Mouse (Mus musculus) heart, postnatal 36 days (tissue): Measurements from ENCODE around the gene Spag17. TPM values are rescaled to one million over a fixed set of nuclear protein-coding genes. Genes with fewer than 3 reads are reported as not detected.
"Not testable (repeated sequence)": the region's sequence is repeated elsewhere in the genome, so short reads cannot be mapped to it uniquely, and the experiment has no call there.

Source experiments
- DNase-seq, 2 experiments: peaks; one replicate each; pipeline ENCODE4 v3.0.0; 2021 to 2022
- intact Hi-C: fragments of 180-260 bp; cut with DNase I; formaldehyde crosslinking; loops from one replicate; pipeline ENCODE4 v1.15.1; 2025
- total RNA-seq, 2 experiments: library from RNA; stranded (reverse); gene quantifications; 2 replicates each; pipeline ENCODE4 v1.2.3; 2021

Spag17 gene
- total RNA-seq = not detected

DNA sequence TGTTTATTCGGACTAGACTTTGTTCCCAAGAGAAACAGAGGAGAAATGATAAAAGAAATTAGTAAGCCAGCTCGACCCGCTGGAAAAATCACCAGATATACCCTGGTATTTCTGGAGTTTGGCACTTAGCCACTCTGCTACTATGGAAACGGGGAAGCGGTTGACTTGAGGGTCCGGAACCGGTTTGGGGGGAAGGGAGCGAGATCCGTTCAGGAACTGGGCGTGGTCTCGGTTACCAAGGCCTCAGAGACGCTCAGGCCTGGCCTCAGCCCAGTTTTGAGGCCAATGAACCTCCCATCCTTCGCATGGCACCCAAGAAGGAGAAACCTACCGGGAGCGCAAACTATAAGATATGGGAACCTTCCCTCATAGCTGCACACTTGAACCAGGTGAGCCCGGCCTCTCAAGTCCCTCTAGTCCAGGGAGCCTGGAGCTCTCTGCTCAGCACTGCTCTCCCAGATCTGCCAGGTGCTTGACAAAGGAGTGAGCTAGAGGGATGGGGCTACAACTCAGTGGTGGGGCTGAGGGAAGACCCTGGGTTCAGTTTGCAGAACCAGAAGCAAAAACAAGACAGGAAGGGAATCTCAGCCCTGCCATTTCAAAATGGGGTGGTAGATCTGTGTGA lies at the start of gene Spag17:
Spag17 (plus strand) TSS at position 220 of the 625 bp plus-strand sequence.
- DNase-seq = peak; percentile 8 to 15
- intact Hi-C loops = no loop called here

DNA sequence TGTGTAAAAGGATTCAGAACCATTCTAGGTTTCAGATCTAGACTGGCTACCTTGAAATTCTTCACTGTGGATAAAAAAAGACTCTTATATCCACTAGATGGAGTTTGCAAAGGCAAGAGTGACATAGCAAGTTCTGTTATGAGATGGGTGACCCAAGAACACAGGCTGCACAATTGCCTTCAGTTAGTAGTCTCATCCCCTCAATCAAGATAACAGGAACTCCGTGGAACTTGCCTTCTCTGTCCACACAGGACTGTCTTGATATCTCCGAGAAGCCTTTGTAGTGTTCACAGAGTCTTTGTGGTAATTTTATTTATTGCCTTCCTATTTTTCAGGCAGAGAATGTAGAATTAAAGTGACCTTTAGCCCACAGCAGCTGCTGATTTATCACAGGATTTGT lies 42.9 kb upstream of the Spag17 start:
- intact Hi-C loops = no loop called here
- DNase-seq = no peak

DNA sequence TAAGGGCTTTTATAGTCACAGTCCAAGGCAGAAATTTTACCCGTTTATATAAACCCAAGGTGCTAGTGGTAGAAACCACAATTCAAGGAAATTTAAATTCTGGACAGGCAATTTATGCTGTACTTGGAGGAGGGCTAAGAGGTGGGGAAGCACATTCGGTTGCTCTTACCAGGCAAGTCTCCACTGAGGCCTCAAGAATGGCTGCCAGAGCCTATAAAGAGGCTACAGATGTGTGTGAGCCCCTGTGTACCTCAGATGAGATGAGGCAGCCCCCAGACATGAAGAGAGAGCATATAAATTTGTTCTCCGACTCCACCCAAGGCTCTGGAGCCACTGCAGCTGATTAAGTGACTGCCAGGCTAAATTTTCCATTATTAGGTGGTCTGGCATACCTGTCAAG lies 42.4 kb upstream of the Spag17 start:
- no peak for DNase-seq
- intact Hi-C loops = no loop called here

DNA sequence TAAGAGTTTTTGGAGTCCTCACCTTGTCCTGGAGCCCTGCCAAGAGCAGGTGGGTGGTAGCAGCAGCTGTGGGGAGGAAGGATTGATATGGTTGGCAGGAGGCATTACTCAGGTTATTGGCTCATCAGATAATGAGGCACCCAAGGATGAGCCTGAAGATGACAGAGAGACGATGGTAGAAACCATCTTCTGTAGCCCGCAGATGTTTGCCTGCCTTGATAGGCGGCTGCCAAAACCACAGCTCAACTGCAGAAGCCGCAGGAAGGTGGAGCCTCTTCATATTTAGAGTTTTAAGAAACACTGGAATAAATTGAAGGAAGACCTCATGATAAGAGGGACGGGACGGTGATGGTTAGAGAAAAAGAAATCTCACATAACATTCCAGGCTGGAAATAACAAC lies 42.0 kb upstream of the Spag17 start:
- no peak for DNase-seq
- intact Hi-C loops = no loop called here

DNA sequence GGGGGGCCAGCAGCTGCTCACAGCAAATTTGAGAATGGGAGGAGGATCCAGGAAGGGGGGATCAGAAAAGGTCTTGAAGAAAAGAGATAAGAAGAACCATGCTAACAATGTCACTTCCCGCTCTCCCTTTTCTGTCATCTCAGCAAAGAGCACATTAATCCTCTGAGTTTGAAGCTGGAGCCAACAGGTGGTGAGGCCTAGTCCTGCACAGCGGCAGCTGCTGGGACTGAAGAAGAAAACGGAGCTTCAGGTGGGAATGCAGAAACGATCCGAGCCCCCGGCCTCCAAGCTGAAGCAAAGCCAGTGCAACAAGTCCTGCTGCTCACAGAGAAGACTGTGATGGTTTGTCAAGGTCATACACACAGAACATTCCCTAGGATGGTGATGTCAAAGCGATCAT lies 34.3 kb upstream of the Spag17 start:
- no peak for DNase-seq
- intact Hi-C loops = no loop called here

DNA sequence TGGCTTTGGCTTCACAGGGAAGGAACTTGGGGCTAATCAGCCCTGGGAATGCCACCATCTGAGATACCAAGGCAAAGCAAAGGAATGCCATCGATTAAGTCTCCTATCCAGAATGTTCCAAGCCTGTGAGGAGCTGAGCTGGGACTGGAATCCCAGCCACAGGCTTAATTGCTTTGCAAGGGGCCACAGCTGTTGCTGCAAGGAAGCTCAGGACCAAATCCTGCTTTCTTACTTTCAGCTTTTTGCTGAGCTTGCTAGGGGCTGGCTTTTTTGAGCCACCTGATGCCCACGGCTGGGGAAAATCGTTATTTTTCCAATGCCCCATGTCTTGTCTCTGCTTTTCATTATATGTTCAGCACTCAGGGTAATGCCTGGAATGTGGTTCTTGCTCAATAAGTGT lies 30.6 kb upstream of the Spag17 start:
- DNase-seq = no peak
- intact Hi-C loops = no loop called here

DNA sequence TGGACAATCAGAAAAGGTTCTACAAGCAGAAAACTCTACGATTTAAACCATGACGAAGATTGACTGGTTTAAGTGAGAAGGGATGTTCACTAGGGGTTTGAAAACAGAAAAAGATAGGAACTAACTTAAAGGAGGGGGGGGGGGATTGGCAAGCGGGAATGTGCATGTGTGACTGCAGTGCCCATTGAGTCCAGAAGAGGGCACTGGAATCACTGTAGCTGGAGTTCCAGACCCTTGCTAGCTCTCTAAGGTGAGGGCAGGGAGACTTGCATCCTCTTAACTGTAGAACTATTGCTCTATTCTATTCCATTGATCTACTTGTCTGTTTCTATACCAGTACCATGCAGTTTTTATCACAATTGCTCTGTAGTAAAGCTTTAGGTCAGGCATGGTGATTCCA lies 26.3 kb upstream of the Spag17 start:
- intact Hi-C loops = no loop called here
- DNase-seq = no peak

DNA sequence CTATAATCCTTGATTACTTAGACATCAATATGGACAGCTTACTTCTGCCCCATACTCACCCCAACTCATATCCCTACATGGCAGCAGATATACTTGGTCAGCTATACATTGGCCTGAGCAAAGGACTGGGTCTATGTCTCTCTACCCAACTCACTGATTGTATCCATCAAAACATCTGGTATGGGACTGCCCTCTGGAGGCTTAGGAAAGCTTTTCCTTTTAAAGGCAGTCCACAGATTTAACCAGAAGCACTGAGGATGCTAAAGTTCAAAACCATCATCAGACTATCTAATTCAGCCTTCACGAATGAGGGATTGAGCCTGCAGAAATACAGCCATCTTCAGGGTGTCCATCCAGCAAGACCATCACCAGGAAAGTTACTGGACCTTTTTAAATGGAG lies 20.5 kb upstream of the Spag17 start:
- intact Hi-C loops = loop anchor here (5.0 kb wide), 1 partner anchor 627 kb away; no protein-coding TSS in a partner anchor
- no peak for DNase-seq

DNA sequence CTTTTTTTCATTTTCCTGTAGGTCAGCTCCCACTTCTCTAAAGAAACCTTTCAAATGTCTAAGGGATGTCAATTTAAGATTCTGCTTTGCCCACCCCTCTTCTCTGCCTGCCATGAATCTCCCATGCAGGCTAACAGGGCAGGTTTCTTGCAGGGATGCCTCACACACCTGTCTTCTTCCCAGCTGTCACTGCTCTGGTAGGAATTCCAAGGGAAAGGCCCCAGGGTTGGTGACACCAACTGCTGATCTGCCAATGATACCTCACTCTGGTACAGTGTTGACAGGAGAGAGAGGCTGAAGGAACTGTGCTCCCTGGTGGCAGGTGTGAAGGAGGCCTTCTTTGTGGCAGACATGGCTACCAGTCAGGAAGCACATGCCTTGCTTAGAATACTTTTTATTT lies 10.1 kb upstream of the Spag17 start:
- intact Hi-C loops = no loop called here

DNA sequence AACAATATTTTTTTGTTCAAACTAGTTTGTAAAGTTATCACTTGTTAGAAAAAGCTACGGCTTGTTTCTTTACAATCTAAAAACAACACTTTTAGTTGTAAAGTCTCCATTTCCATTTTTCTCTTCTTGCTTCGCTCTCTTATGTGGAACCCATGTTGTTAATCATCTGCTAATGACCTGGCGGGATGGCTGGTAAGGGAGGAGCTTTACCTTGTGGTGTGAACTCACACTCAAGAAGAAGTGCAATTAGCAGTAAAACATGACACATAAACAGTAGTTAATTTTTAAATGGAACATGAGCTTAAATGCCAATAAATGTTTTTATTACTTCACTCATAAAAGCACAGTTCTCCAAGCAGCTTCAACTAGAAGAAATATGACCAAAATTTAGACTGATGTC lies 3.7 kb upstream of the Spag17 start:
- intact Hi-C loops = no loop called here
- DNase-seq = no peak

More for the DNA sequence above, 10.1 kb upstream of the Spag17 start:
- no peak for DNase-seq

DNA sequence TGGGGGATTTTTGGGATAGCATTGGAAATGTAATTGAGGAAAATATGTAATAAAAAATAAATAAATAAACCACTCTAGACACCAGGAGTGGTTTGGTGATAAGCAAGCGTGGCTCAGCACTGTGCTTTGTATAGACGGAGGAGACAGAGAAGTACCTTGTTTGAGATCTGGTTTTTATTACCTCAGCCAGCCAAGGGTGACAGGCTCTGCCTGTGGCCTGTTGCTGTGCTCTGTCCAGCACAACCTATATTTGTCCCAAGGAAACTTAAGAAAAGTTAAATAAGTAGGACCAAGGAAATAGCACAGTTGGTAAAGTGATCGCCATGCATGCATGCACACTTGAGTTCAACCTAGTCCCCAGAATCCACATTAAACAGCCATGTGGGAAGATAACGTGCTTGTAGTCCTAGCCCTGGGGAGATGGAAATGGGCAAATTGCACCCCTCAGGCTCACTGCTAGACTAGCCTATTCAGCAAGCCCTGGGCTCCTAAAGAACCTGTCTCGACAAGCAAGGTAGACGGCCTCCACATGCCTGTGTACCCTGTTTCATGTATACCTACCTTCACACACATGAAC lies 1.1 kb upstream of the Spag17 start:
- no peak for DNase-seq
- intact Hi-C loops = no loop called here

DNA sequence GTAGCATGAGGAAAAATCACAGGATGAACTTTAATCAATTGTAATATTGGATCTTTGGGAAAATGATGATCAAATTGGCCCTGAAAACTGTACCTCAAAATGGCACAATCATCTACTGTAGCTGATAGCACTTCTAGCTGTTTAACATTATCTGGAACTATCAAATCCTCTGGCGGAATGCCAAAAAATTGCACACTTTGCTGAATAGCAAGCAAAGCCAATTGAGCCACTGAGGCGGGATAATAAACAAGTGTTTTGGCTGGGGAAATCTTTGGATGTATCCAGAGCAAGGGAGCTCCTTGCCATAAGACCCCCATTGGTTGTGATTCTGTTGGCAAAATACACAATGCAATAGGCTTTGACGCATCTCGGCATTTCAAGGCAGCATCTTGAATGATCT lies 9.5 kb downstream of the Spag17 start:
- intact Hi-C loops, DNase-seq: not testable (repeated sequence)

DNA sequence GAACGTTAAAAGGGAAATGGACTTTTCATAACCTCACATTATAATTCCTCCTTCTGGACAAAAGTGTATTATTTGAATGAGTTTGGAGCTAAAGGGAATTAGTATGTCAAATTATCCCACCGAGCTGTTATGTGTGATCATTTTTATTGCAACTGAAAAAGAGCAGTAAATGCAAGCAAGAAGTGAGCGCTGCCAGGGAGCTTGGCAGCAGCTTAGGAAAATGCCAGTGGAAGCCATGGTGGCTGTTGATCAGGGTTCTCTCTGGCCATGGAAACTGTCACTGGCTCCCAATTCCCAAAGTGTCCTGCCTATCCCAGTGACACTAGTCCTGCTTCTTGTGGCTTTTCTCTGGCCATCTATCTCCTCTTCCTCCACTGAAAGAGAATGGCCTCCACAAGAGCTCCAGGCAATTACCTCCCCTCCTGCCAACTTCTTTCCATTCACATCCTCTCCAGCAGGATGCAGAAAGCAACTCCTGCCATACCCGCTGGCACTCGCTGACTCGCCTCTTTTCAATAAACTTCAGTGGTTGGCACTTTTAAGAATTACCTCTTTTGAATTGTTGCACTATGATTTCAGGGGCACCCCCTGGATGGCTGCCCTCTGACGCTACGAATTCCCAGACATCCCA lies 28.7 kb downstream of the Spag17 start:
- intact Hi-C loops = no loop called here

DNA sequence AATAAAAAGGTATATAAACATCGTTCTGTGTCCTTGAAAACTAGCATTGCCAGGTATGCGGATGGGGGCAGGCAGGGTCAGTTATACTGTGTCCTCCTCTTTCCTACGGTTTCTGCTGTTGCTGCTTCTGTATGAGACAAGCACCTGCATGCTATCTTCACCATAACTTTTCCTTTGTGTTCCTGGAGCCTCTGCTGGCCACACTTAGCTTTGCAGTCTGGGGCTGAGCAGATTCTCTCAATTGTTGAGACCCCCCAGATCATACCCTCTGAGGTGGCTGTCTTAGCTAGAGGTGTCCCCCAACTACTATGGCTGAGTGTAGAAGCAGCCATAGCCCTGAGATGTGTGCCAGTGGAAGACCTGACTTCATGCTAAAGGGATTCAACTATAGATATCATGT lies 37.7 kb downstream of the Spag17 start:
- intact Hi-C loops = no loop called here
- DNase-seq = no peak

More for the DNA sequence above, 28.7 kb downstream of the Spag17 start:
- DNase-seq = no peak

DNA sequence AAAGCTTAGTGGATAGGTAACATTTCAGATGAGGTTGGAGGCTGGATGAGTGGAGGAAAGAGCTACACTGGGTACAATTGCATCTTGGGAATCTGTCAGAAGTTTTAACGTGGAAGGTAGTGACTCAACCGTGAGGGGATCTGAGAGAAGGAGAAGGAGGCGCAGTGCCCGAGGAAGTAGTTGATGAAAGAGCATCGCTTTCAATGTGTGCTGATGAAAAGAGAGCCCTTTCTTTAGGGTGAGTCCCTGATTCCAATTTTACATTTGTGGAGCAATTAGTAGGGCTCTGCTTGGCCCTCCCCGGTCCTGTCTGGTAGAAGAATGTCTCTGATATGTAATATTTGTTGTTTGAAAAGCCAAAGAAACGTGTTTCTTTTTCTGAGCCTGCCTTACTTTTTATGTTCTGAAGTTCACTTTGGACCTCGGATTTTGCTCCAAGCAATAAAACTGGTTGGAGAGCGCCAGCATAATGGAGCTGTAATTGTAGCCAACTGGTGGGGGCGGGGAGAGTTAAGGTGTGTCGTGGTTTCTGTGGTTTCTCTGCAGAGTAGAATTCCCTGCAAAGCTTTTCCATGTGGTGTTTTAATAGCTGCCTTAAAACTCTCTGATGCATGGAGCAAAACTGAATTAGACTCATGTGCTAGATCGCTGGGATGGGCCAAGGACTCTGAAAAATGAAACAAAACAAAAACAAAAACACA lies 45.9 kb downstream of the Spag17 start:
- intact Hi-C loops = no loop called here
- DNase-seq = no peak

DNA sequence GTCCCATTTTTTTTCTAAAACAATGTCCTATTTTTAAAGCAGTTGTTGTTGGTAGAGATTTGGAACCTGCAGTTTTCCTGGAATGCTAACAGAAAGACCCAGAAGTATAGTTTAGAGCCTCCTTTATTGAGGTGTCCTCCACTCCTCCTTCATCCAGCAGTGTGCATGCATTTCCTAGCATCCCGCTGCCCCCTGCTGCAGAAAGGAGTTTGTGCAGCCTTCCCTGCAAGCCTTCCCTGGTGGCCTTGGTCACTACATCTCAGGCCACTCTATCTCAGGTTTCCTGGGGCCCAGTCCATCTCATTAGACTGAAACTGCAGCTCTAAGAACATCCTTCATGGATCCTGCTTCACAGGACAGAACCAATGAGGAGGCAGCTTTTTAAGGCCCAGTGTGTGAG lies 51.0 kb downstream of the Spag17 start:
- intact Hi-C loops = loop anchor here (5.0 kb wide), 1 partner anchor 1039 kb away; no protein-coding TSS in a partner anchor

DNA sequence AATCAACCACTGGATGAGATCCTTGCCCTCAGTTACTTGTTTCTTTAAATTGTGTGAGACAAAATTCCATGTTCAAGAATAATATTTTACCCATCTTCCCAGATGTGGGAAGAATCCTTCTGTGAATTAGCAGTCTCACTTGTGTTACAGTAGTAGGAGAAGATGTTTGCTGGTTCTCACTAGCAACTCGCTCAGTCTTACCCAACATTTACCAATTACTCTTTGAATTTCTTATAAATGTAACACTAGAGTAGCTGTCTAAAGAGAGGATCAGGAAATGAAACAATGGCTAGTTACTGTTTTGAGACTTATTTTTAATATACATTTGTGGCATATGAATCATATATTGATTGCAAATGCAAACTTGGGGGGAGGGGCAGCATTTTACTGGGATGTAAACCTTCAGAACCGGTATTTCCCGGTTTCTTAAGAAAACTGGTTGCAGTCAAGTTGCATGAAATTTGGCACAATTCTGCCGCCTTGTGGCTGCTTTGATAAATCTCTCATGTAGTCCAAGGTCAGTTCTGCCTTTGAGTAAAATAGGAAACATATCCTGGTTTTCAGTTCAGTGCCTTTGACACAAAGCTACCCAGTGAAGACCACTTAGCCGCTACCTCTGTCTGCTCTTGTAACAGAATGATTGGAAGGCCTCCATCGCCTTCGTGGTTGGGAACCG lies 53.5 kb downstream of the Spag17 start:
- intact Hi-C loops = loop anchor here (2.0 to 5.0 kb wide), 2 partner anchors 704 to 1041 kb away; no protein-coding TSS in a partner anchor
- DNase-seq = peak; percentile 15 to 39

More for the DNA sequence above, 51.0 kb downstream of the Spag17 start:
- no peak for DNase-seq

DNA sequence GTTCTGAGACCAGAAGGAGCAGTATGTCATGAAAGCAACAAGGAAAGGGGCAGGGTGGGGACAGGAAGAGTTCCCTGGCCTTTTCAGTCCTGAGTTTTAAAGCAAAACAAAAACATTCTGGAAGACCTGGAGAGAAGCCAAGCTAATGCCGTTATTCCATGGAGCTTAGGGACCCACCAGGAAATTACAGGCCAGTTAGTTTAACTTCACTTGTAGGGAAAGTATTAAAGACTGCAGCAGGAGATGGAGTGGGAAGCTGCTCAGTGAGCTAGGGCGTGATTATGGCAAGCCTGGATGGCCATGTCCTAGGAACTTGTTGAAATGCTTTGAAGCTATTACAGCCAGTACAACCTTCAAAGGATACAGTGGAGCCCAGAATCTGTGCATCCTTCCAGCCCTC lies 60.0 kb downstream of the Spag17 start:
- DNase-seq = no peak
- intact Hi-C loops = no loop called here

DNA sequence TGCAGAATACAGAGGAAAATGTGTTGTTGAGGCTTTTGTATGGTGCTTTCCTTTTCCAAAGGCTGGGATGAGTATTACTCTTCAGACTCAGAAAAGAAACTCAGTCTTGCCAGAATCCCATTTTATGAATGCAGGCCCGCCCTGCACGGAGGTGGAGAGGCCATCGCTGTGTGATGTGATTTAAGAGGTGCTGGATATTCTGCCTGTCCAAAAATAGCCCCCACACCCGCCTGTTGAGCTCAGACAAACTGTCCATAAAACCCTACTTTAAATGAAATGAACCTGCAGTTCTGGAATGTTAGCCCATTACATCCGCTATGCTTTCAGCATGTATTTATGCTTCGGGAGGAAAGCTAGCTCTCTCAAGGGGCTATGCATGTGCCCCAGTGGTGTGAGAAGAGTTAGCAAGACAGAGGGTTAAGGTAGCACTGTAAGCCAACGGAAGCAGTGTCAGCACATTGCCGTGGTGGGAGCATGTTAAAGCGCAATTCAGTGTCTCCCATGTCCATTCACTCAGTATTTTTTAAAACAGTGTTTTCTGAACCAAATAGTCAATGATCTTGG lies 68.9 kb downstream of the Spag17 start:
- intact Hi-C loops = no loop called here
- no peak for DNase-seq

DNA sequence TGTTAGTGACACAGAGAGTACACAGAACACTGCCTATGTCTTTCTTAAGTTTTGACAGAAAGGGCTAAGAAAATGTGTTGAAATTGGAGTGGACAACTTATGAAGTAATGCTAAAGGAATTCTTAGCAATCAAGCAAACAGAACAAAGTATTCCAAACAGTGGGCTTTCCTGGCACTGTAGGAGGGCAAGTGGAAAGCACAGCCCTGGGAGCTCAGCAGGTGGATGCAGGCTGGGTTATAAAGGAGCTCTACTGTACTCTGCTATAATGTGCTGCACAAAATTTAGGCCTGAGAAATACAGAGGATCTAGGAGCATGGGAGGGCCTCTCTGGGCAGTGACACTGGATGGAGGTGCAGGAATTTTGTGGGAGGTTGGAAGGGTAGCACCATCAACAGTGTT lies 71.3 kb downstream of the Spag17 start:
- no peak for DNase-seq
- intact Hi-C loops = no loop called here
